Comparison of ENCODE assay signal across 28 mouse cellular contexts in the genomic region with DNA sequence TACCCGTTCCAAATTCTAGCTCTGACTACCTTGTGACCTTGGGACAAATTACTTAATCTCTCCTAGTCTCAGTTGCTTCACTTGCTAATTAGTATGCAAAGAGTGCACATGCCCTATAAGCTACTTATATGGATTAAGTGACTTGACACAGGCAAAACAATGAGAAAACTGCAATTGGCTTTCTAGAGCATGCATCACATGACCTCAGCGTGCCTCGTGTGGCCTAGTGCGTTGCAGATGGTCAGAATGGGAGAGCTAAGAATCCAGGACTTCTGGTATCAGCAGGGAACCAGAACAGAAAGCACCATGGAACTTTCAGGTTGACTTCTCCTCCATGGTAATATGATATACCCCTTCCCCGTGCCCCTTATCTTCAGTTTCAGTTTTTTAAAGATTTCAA.
DNase-seq lines count a peak whose midpoint lies in the region; ATAC-seq and TF ChIP-seq lines count a peak whose summit lies in the region.
"Had no signal": no experiment of that assay in that cellular context is flagged by ENCODE, and none has a peak within 500 bp of the region (broad histone marks: within the 10 kb centered on the region; RNA-seq: fewer than 3 reads in every experiment).

No protein-coding gene starts in this region.

- H3K4me2 ChIP-seq in heart, embryonic 12.5 days, result no peak overlapping the region
- H3K4me2 ChIP-seq in midbrain, embryonic 12.5 days (replicated peaks), result no peak overlapping the region
- H3K4me2 ChIP-seq in midbrain, embryonic 13.5 days (replicated peaks), result no peak overlapping the region
- H3K4me2 ChIP-seq: embryonic facial prominence, embryonic 12.5 days; embryonic facial prominence, embryonic 15.5 days; forebrain, embryonic 13.5 days; heart, embryonic 13.5 days; hindbrain, embryonic 14.5 days had no signal

- H3K4me1 ChIP-seq in heart, embryonic 12.5 days (replicated peaks), result peaks cover 37% of the 10 kb centered on the region
- peaks cover 17% of the 10 kb centered on the region for H3K4me1 ChIP-seq in midbrain, embryonic 12.5 days
- peaks cover 23% of the 10 kb centered on the region for H3K4me1 ChIP-seq in midbrain, embryonic 13.5 days (replicated peaks)
- H3K4me1 ChIP-seq in MEL (ENCODE audit: control insufficient read depth in 1 of 2, insufficient read depth in 2 of 2, low read length in 2 of 2), result peaks cover 0 to 11% of the 10 kb centered on the region in 2 experiments; a peak in 3 of 4 replicates

- no peaks in the 10 kb centered on the region for H3K79me2 ChIP-seq in MEL (ENCODE audit: control insufficient read depth, insufficient read depth, low read length, poor library complexity)

- H3K27ac ChIP-seq in heart, embryonic 12.5 days (ENCODE audit: poor library complexity, severe bottlenecking), result no peak overlapping the region
- H3K27ac ChIP-seq in midbrain, embryonic 12.5 days (replicated peaks), result no peak overlapping the region
- no peak overlapping the region for H3K27ac ChIP-seq in midbrain, embryonic 13.5 days
- no peak overlapping the region for H3K27ac ChIP-seq in MEL (ENCODE audit: control insufficient read depth, low read depth, low read length)
- H3K27ac ChIP-seq: embryonic facial prominence, embryonic 12.5 days; embryonic facial prominence, embryonic 15.5 days; forebrain, embryonic 10.5 days; forebrain, embryonic 13.5 days; heart, embryonic 13.5 days; hindbrain, embryonic 14.5 days; hindbrain, postnatal 0 days had no signal

- peak; percentile 79 for DNase-seq in heart, adult 11 months
- DNase-seq in MEL (ENCODE audit: low read depth, low spot score) (no peak), MN1 (ENCODE audit: low spot score) (no peak)
- no peak for DNase-seq in thymus, postnatal 36 days
- DNase-seq: adrenal gland, postnatal 10 days; adrenal gland, postnatal 36 days; cerebellum, adult 18-20 months; cerebellum, adult 9-10 months; cerebellum, postnatal 14 days; gastrocnemius, postnatal 10 days; gastrocnemius, postnatal 36 days; heart, adult 18-20 months; heart, postnatal 14 days; heart, postnatal 4 days had no signal

- WGBS in heart, embryonic 12.5 days, result 70% methylated on average over 5 of the region's 5 CpGs
- 29% methylated on average over 5 of the region's 5 CpGs for WGBS in midbrain, embryonic 12.5 days
- 30% methylated on average over 5 of the region's 5 CpGs for WGBS in midbrain, embryonic 13.5 days

- ATAC-seq in heart, embryonic 12.5 days (ENCODE audit: insufficient number of reproducible peaks, low FRiP score), result no peak
- 0 out of 2 replicates have a peak, but pooled peaks have one; percentile 24 for ATAC-seq in midbrain, embryonic 12.5 days (ENCODE audit: low FRiP score, low read depth)
- ATAC-seq in midbrain, embryonic 13.5 days, result no peak
- ATAC-seq: forebrain, embryonic 13.5 days; forebrain, embryonic 16.5 days; hindbrain, postnatal 0 days; inflammation-experienced regulatory T-cells, adult 6 months; Patski had no signal

- no peak for TF ChIP-seq RAD21 in MEL (IDR thresholded peaks at IDR 0.05; ENCODE audit: low read depth, low read length)

- no peak for TF ChIP-seq EP300 in MEL (IDR thresholded peaks at IDR 0.05; ENCODE audit: low read depth in 1 of 2, low read length in 2 of 2)

- TF ChIP-seq POLR2A in MEL (IDR thresholded peaks at IDR 0.05; ENCODE audit: control insufficient read depth in 1 of 2, insufficient read depth in 1 of 2, low read depth in 1 of 2, low read length in 2 of 2, poor library complexity in 1 of 2), result no peak

- no peak for TF ChIP-seq CTCF in MEL (IDR thresholded peaks at IDR 0.05 in 2 of 3, conservative IDR thresholded peaks at IDR 0.05 in 1 of 3; ENCODE audit: control insufficient read depth in 1 of 3, insufficient read depth in 1 of 3, low read depth in 2 of 3, low read length in 3 of 3, poor library complexity in 1 of 3, severe bottlenecking in 1 of 3)

- H3K4me3 ChIP-seq in heart, embryonic 12.5 days, result no peak overlapping the region
- no peak overlapping the region for H3K4me3 ChIP-seq in midbrain, embryonic 12.5 days
- no peak overlapping the region for H3K4me3 ChIP-seq in midbrain, embryonic 13.5 days (replicated peaks)
- H3K4me3 ChIP-seq in MEL (ENCODE audit: control insufficient read depth in 1 of 2, insufficient read depth in 1 of 2, low read depth in 2 of 2, low read length in 2 of 2), result no peak overlapping the region
- H3K4me3 ChIP-seq: embryonic facial prominence, embryonic 12.5 days; embryonic facial prominence, embryonic 15.5 days; erythroblast, embryonic 14.5 days; forebrain, embryonic 10.5 days; forebrain, embryonic 13.5 days; heart, embryonic 13.5 days had no signal

- no peak overlapping the region for H3K9ac ChIP-seq in heart, embryonic 12.5 days
- no peak overlapping the region for H3K9ac ChIP-seq in midbrain, embryonic 12.5 days (replicated peaks)
- no peak overlapping the region for H3K9ac ChIP-seq in midbrain, embryonic 13.5 days (replicated peaks)
- H3K9ac ChIP-seq in MEL (ENCODE audit: control insufficient read depth, low read depth, low read length, poor library complexity, severe bottlenecking), result no peak overlapping the region
- H3K9ac ChIP-seq: embryonic facial prominence, embryonic 12.5 days; embryonic facial prominence, embryonic 15.5 days; forebrain, embryonic 13.5 days; heart, embryonic 13.5 days; hindbrain, embryonic 14.5 days had no signal

- H3K36me3 ChIP-seq in heart, embryonic 12.5 days, result no peaks in the 10 kb centered on the region
- no peaks in the 10 kb centered on the region for H3K36me3 ChIP-seq in midbrain, embryonic 12.5 days
- no peaks in the 10 kb centered on the region for H3K36me3 ChIP-seq in midbrain, embryonic 13.5 days
- H3K36me3 ChIP-seq in MEL (ENCODE audit: control insufficient read depth in 1 of 2, insufficient read depth in 2 of 2, low read length in 2 of 2), result peaks cover 0 to 12% of the 10 kb centered on the region in 2 experiments; a peak in 2 of 4 replicates
- H3K36me3 ChIP-seq: embryonic facial prominence, embryonic 12.5 days; embryonic facial prominence, embryonic 15.5 days; forebrain, embryonic 10.5 days; heart, embryonic 13.5 days had no signal

- H3K27me3 ChIP-seq in heart, embryonic 12.5 days (replicated peaks), result no peaks in the 10 kb centered on the region
- 0 out of 2 replicates have a peak, but pooled peaks cover 5% of the 10 kb centered on the region for H3K27me3 ChIP-seq in midbrain, embryonic 12.5 days
- H3K27me3 ChIP-seq in midbrain, embryonic 13.5 days, result no peaks in the 10 kb centered on the region; the same call in 1 of the 2 replicates
- H3K27me3 ChIP-seq in MEL (ENCODE audit: control insufficient read depth in 1 of 2, insufficient read depth in 2 of 2, low read length in 2 of 2), result peaks cover 0 to 1% of the 10 kb centered on the region in 2 experiments; a peak in 1 of 4 replicates
- H3K27me3 ChIP-seq: embryonic facial prominence, embryonic 12.5 days; embryonic facial prominence, embryonic 15.5 days; heart, embryonic 13.5 days; Patski had no signal

- no peaks in the 10 kb centered on the region for H3K9me3 ChIP-seq in heart, embryonic 12.5 days (replicated peaks)
- H3K9me3 ChIP-seq in midbrain, embryonic 12.5 days, result no peaks in the 10 kb centered on the region
- no peaks in the 10 kb centered on the region for H3K9me3 ChIP-seq in midbrain, embryonic 13.5 days
- H3K9me3 ChIP-seq in MEL (replicated peaks; ENCODE audit: insufficient read depth, low read length), result no peaks in the 10 kb centered on the region
- H3K9me3 ChIP-seq: embryonic facial prominence, embryonic 12.5 days; embryonic facial prominence, embryonic 15.5 days; forebrain, embryonic 10.5 days; forebrain, embryonic 13.5 days; heart, embryonic 13.5 days had no signal

TF ChIP-seq in MEL, 35 proteins besides CTCF, POLR2A, EP300 and RAD21:
- no peak for TF ChIP-seq TAL1 (IDR thresholded peaks at IDR 0.05; ENCODE audit: low read length)
- no peak for TF ChIP-seq RCOR1 (IDR thresholded peaks at IDR 0.05; ENCODE audit: low read depth, low read length)
- peak; percentile 48; the same call in 1 of the 2 replicates for TF ChIP-seq USF1 (IDR thresholded peaks at IDR 0.05; ENCODE audit: low read depth, low read length)
- no peak for TF ChIP-seq ZC3H11A (IDR thresholded peaks at IDR 0.05; ENCODE audit: low read depth, low read length)
- TF ChIP-seq POLR2AphosphoS2 (IDR thresholded peaks at IDR 0.05; ENCODE audit: low read length), result no peak
TF ChIP-seq in MEL: peak in this region for 1.
